Mouse (Mus musculus) C2C12 (cell line): ENCODE results near the gene Gm49661.

ENCODE experiments used
- CTCF ChIP-seq: IDR thresholded peaks from one replicate; pipeline ENCODE4 v1.5.1; 2011; ENCODE audit not compliant: control insufficient read depth, insufficient read depth, insufficient read length
- MYOG ChIP-seq: IDR thresholded peaks from one replicate; pipeline ENCODE4 v1.6.1; 2011; ENCODE audit not compliant: control insufficient read depth, insufficient read length; ENCODE audit errors: extremely low read depth
- USF1 ChIP-seq: IDR thresholded peaks from one replicate; pipeline ENCODE4 v1.6.1; 2011; ENCODE audit warnings: low read depth, mild to moderate bottlenecking, control low read depth, moderate library complexity

GRCm38 (mm10) chr8:84987903-84988302 is 18.7 kb upstream of the Gm49661 start:
- no peak for TF ChIP-seq CTCF
- no peak for TF ChIP-seq USF1
- TF ChIP-seq MYOG, result no peak
